Mouse (Mus musculus) induced T-regulatory cell, adult 2 months (primary cell): ENCODE data around the gene Pgk2.
"Not testable (repeated sequence)": the region's sequence is repeated elsewhere in the genome, so short reads cannot be mapped to it uniquely, and the experiment has no call there.

ENCODE experiments used
- DNase-seq: peaks from one replicate; pipeline ENCODE4 v3.0.0-alpha.2; 2012; ENCODE audit warnings: low read depth

Pgk2 gene

GRCm38 (mm10) chr17:40208540-40208939 lies at the start of gene Pgk2:
Gene Pgk2 (minus strand): TSS chr17:40208640.
- no peak for DNase-seq

- no peak for DNase-seq
These were observed 44.0 kb upstream of the Pgk2 start for GRCm38 (mm10) chr17:40252487-40252886.

- no peak for DNase-seq
These were observed 33.7 kb upstream of the Pgk2 start, which contains the start of gene Crisp3 for GRCm38 (mm10) chr17:40242135-40242534. Gene Crisp3 (minus strand): TSS chr17:40242288.

GRCm38 (mm10) chr17:40201803-40202202 lies 6.6 kb downstream of the Pgk2 start:
- not testable (repeated sequence) for DNase-seq

GRCm38 (mm10) chr17:40190192-40190591 lies 18.2 kb downstream of the Pgk2 start:
- not testable (repeated sequence) for DNase-seq

- not testable (repeated sequence) for DNase-seq
These were observed 50.6 kb downstream of the Pgk2 start for GRCm38 (mm10) chr17:40157729-40158359.
